Mouse (Mus musculus): Measurements from ENCODE around the gene Psd.

The Psd gene

DNA sequence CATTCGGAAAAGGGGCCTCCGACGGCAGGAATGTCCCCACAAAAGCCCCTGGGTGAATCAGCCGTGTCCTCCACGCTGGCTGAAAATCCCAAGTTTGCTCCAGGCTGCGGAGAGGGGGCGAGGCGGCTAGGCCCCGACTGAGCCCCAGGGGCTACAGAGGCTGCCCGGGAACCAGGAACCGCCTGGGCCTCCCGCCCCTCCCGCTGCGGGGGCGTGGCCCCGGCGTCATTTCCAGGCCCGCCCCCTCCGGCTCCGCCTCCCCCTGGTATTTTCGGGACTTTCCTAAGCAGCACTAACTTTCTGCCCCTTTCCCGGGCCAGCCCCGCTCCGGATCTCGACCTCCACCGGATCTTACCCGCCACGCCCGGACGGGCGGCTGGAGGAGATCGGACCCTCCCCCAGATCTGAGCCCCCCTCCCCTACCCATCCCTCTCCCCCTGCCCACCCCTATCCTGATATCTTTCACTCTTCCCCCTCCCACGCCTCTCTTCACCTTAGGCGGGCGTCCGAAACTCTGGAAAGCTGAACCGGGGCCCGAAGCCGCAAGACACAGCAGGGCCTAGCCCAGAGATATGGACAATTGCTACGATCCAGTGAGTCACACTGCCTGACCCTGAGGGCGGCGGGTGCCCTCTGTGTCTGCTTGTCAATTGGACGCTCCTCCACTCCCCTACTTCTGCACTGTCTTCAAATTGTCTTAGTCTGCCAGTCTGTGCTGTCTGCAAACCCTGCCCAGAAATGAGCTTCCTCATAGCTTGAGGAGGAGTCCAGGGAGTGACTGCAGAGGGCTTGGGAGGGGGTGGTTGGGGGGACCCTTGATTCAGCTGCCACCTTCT, 21.3 kb downstream of the Psd start:
- DNase-seq (ENCODE audit: low spot score): peak; percentile 89

DNA sequence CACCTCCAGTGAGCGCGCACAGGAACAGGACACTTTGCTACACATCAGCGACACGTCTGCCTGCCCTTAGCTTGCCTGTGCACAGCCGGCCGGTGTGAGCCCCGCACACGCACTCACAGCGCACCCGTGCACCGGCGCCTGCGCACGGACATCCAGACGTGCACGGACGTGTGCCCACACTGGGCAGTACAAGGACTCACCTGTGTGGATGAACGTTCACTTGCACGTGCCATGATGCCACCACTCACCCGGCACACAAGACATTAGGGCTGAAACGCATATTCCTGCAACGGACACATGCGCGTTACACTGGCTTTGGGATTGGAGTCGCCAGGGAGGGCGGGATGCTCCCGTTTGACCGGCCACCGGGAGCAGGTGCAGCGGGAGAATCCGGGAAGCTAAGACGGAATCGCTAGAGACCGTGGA, 22.0 kb downstream of the Psd start:
- DNase-seq (ENCODE audit: low spot score): no peak

DNA sequence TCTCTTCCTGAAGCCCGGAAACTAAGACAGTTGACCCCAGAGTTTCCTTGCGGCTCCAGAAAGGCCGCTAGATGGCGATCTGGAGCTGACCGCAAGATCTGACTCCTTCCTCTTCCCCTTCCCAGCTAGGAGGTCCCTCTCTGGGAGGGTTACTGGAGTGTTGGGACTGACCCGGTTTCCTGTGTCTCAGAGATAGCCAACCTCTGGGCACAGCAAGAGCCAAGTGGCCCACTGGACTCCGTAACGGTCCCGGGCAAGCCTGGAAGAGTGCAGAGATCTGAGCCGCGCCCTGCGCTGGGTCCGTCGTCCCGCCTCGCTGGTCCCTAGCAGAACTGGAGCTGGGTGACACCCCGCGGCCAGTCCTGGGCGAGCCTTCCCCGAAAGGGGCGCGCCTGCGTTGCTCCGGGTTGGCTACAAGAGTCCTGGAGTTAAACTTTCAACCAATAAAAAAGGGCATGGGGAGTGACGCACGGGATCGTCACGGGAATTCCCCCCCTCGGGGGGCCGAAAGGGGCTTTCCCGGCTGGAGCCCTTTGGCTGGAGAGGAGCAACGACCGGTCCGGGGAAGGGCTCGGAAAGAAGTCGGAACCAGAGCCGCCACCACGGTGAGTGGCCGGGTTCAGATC, 22.6 kb downstream of the Psd start, which contains the start of gene Nfkb2:
Gene Nfkb2 (plus strand): TSS at position 105 of the 626 bp plus-strand sequence.
- DNase-seq (ENCODE audit: low spot score): peak; percentile 95

DNA sequence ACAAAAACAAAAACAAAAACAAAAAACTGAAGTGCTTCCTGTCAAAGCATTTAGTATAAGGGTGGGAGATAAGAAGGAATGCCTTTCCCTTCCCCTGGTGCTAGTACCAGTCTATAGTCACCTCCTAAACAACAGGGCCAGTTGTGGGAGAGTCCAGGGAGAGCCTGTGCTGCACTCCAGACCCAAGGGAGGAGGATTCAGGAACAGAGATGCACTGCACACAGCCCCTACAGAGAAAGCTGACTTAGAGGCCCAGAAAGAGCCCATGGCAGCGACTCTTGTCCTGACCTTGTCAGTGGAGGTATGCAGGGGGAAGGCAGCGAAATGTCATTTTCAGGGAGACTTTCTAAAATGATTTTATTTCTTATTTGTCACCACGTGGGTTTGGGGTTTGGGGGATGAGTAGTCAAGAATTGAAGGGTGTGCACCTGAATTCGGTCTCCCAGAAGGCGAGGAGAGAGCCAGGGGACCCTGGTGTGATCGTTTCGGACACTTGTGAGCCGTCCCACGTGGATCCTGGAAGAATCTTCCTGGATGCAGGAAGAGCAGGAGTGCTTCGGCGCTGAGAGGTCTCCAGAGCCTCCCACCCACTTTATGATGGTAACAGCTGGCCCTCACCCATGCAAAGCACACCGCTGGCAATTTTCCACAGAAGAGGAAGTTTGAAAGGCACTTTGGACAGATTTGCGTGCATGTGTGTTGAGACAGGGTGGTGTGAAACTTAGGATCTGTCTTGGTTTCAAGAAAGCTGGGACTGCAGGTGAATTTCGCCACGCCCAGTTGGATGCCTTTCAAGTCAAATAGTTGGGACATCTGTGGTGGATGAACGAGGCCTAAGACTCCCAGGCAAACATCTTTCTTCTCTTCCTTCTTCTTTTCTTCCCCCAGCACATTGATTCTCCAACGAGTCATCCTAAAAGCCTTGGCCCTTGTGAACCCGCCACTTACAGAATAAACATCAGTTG, 23.4 kb downstream of the Psd start:
- DNase-seq (ENCODE audit: low spot score): no peak

DNA sequence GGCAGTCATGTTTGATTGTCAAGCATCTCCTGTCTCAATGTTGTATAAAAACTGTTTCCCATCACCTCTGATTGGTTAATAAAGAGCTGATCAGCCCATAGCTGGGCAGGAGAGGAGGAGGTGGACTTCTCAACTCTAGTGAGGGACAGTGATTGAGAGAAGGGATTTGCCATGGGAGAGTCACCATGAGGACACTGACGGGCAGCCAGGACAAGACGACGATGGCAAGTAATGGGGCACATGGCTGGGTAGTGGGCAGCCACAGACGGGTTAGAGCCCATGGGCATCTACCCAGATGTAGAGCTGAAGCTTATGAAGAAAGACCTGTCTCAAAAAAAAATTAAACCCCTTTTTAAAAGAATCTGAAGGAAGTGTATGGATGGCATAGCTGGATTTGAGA, 24.4 kb downstream of the Psd start:
- DNase-seq (ENCODE audit: low spot score): no peak

DNA sequence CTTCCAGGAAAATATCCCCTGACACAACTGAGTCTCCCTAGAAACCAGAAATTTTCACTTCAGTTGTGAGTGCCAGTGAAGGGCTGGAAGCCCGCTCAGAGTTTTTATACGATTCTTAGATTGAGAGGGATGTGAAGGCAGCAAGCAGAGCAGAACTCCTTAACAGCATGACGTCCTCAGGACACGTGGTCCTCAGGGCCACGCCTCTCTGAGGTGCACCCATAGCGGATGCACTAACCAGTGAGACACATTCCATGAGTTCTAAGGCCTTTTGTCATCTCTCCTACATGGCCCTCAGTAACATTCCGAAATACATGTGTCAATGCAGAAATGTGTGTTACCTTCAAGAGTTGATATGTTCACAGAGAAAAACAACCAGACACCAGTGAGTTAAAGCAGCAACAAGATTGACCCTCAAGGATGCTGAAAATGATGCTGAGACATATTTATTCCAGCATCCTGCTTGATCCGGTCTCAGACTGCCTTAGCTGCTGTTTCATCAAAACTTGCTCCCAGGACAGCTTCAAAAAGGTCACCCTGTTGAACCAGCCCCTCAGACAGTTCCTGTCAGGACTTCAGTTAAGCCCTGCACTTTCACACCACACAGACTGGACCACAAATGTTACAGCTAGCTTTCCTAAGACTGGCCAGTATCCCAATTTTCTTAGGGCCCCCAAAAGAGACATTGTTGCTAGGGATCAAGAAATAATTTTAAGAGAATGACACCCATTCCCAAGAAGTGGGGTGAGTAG, 26.5 kb downstream of the Psd start:
- no peak for DNase-seq (ENCODE audit: low spot score)

DNA sequence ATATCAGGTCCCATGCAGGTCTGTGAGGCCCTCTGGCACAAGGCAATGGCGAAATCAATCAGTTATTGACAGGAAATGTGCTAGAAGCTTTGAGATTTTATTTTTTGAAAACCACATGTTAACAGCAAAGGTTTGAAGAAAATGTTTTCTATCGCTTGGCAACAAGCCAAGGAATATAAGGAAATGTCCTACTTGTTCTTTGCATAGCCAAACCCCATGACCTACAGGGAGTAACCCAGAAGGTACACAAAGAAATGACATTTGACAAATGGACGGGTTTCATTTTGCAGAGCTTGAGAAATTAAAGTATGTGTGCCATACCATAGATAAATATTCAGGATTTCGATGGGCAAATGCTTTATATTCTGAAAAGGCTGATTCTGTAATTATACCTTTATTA, 30.0 kb downstream of the Psd start:
- no peak for DNase-seq (ENCODE audit: low spot score)

DNA sequence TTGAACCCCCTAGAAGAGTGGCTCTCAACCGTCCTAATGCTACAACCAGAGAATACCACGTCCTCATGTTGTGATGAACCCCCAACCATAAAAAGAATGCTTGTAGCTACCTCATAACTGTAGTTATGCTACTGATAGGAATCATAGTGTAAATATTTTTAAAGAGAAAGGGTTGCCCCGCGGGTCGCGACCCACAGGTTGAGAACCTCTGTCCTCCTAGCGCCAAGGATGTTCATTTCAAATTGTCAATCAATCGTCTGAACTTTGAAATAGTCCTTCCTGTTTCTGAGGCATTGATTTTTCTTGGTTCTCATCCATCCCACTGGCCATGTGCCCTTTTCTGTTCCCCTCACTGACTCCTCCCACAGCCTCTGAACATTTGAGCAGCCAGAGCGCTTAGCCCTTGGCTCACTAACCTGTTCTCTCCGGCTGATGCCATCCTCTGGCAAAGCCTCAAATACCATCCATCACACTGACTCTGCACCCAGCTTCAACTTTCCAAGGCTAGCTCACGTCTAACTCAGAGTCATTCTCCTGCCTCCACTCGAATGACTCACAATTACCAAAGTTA, 36.3 kb downstream of the Psd start:
- DNase-seq (ENCODE audit: low spot score): no peak

DNA sequence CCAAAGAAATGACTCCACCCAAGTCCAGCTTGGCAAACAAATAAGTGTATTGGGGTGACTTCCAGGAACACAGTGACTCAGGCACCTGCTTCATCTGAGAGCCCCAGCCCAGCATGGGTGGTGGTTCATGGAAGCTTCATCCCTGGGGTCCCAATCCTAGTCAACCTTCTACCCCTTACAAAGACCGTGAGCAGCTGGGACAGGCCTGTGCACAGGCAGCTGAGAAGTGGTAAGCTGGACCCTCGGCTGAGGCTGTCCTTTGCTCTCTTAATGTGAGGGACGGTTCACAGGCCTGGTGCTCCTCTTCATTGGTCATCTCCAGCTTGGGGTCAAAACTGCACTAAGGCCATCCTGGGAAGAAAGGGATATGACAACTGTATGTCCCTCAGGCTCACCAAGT, 39.4 kb downstream of the Psd start:
- DNase-seq (ENCODE audit: low spot score): no peak

DNA sequence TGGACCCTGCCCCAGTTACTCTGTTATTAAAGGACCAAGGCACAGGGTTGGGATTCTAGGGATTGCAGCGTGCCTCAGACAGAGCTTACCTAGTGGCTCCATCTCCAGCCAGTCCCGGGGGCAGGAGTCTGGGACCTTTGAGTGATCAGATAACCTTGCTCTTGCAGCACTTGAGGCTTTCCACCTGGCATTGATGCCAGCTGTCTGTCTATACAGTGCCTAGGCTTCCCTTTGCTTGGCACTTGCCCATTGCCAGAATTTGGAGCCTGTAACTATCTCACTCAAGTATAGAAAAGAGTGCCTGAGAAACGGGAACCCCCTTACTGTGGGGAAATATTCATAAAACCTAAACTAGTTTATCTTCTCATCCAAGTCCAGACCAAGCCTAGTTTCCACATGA, 40.0 kb downstream of the Psd start:
- DNase-seq (ENCODE audit: low spot score): no peak

DNA sequence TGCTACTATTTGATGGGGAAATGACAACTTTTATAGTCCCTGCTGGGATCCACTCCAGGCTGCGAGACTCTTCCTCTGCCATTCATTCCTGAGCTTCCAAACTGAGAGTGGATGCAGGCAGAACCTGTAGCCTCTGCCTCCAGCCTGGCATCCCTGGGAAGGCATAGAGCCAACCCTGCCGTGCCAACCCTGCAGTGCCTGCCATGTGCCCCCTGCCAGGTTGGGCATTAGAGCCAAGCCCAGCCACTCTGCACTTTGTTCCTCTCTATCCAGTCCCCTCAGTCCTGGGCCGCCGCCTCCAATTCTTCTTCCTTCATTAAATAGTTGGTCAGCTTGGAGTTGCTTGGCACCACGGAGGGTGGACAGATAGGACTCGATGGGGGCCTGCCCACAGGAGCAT, 40.9 kb downstream of the Psd start:
- no peak for DNase-seq (ENCODE audit: low spot score)

DNA sequence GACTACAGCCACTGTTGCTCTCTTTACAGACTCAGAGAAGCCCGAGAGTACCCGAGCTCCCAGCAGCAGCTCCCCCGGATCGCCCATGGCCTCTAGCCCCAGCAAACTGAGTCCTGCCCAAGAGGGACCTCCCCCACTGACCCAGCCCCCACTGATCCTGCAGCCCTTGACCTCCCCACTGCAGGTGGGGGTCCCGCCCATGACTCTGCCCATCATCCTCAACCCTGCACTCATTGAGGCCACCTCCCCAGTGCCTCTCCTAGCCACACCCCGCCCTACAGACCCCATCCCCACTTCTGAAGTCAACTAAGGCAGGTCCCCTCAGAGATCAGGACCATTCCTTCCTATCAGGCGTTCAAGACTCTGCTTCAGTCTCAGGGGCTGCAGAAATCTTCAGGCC, 41.3 kb downstream of the Psd start:
- DNase-seq (ENCODE audit: low spot score): no peak

DNA sequence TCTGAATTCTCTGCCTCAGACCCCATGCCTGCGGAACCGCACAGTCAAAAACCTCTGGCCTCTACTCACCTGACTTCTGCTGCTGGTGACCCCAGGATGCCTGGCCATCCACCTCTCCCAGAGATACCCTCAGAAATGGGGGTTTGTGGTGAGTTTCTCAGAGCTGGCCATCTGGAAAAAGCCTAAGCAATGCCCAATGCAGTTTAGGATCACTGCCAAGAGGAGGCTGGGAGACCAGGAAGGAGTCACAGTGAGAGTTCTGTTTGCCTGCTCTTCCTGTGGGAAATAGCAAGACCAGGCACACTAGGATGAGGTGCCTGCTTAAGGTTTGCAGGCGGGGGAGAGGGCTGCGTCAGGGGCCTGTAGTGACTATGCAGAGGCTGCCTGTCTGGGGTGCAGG, 42.3 kb downstream of the Psd start:
- DNase-seq (ENCODE audit: low spot score): no peak

DNA sequence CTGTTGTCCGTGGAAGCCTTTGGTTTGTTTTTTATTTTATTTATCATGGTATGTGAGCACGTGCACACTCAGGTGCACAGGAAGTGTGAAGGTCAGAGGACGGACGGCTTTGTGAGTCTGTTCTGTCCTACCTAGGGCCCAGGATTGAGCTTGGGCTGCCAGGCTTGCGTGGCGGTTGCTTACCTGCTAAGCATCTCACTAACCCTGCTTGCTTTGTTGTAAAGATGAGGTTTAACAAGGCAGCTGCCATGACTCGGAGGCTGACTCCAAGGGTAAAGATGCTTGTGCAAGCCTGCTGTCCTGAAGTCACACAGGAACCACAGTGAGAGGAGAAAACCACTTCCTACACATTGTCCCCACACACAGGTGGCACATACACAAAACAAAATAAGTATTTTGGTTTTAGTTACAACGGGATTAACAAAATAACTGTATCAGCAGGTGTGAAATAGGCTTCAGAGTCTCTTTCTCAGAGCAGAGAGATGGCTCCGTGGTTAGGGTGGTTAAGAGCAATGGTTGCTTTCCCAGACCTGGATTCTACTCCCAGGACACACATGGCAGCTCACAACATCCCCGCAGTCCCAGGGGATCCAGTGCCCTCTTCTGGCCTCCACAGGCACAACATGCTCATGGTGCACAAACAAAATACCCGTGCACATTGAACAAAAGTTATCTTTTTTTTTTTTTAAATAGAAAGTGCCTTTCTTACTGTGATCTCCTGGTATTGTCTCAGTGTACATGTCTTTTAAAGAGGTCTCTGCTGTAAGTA, 44.7 kb downstream of the Psd start:
- DNase-seq (ENCODE audit: low spot score): no peak

DNA sequence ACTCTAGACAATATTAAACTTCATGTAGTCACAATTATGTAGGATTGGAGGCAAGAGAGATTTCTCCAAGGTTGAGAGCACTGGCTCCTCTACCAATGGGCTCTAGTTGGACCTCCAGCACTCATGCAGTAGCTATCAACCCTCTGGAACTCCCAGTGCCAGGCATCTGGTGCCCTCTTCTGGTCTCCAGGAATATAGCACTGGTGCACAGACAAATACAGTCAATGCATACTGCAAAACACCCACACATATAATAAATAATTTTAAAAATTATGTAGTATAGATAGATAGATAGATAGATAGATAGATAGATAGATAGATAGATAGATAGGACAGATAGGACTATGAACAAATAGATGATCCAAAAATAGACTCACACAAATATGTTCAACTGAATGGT, 51.6 kb downstream of the Psd start:
- DNase-seq (ENCODE audit: low spot score): no peak

DNA sequence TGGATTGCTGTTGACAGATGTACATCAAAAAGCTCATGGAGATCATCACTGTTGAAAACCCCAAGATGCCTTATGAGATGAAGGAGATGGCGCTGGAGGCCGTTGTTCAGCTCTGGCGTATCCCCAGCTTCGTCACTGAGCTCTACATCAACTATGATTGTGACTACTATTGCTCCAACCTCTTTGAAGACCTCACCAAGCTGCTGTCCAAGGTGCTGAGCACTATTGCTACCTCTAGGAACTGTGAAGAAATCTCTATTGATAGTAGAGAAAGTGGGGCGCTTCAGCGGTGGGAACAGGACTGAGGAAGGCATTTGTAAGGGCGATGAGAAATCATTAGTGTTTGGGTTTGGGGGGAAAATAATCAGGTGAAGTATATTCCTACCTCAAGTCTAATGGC, 62.2 kb downstream of the Psd start:
- no peak for DNase-seq (ENCODE audit: low spot score)

Measured in urinary bladder, postnatal 14 days (tissue).